Mouse (Mus musculus) intestine, postnatal 0 days (tissue): Measurements from ENCODE around the gene Cnga4. TPM values are rescaled to one million over a fixed set of nuclear protein-coding genes. Genes with fewer than 3 reads are reported as not detected.
"Not testable (repeated sequence)": the region's sequence is repeated elsewhere in the genome, so short reads cannot be mapped to it uniquely, and the experiment has no call there.

Source experiments
- ATAC-seq: fragments of 200-750 bp; cut with Nextera tagmentation; 2 replicates; pipeline ENCODE4 v1.8.0; 2017; ENCODE audit warnings: mild to moderate bottlenecking, moderate TSS enrichment, moderate library complexity
- H3K27ac ChIP-seq: fragments of 300-500 bp; sonication (generic); 2 replicates; pipeline ENCODE4 v1.5.1; 2014; ENCODE audit warnings: mild to moderate bottlenecking, low read depth, low read length, moderate library complexity
- H3K27me3 ChIP-seq: fragments of 300-500 bp; sonication (generic); replicated peaks from 2 replicates; pipeline ENCODE4 v1.6.1; 2014; ENCODE audit warnings: low read length, mixed read lengths; ENCODE audit not compliant: control insufficient read depth, insufficient read depth
- H3K36me3 ChIP-seq: fragments of 300-500 bp; sonication (generic); 2 replicates; pipeline ENCODE4 v1.6.1; 2014; ENCODE audit warnings: mild to moderate bottlenecking, moderate library complexity; ENCODE audit not compliant: control insufficient read depth, insufficient read depth
- H3K4me1 ChIP-seq: fragments of 300-500 bp; sonication (generic); replicated peaks from 2 replicates; pipeline ENCODE4 v1.6.1; 2014; ENCODE audit warnings: antibody characterized with exemption, low read length, mixed read lengths; ENCODE audit not compliant: control insufficient read depth, insufficient read depth
- H3K4me2 ChIP-seq: fragments of 300-500 bp; sonication (generic); replicated peaks from 2 replicates; pipeline ENCODE4 v1.6.1; 2014; ENCODE audit warnings: low read depth, mild to moderate bottlenecking, moderate library complexity
- H3K4me3 ChIP-seq: fragments of 300-500 bp; sonication (generic); 2 replicates; pipeline ENCODE4 v1.5.1; 2014; ENCODE audit warnings: low read depth, low read length
- H3K9ac ChIP-seq: fragments of 300-500 bp; sonication (generic); 2 replicates; pipeline ENCODE4 v1.6.1; 2014; ENCODE audit warnings: mild to moderate bottlenecking, low read depth, low read length
- H3K9me3 ChIP-seq: fragments of 300-500 bp; sonication (generic); 2 replicates; pipeline ENCODE4 v1.6.1; 2016; ENCODE audit warnings: mixed run types; ENCODE audit not compliant: control insufficient read depth
- CTCF ChIP-seq: sonication (generic); IDR thresholded peaks from 2 replicates; pipeline ENCODE4 v1.5.1; 2016; ENCODE audit warnings: low read depth, mild to moderate bottlenecking, control low read depth, antibody characterized with exemption, moderate library complexity
- WGBS: fragments of 180-500 bp; shearing (Covaris S2); extraction: QIAGEN DNeasy Blood & Tissue Kit; methylation state at CpG from one replicate; pipeline ENCODE4 v1.1.7; 2014; 5-methylcytosine and 5-hydroxymethylcytosine counted together
- polyA plus RNA-seq: library from polyadenylated mRNA; unstranded; fragments of >200 nt; fragmentation: Nextera tagmentation; extraction: Ambion mirVana; gene quantifications from 2 replicates; pipeline ENCODE4 v1.2.1, GENCODE M21; 2015

Gene Cnga4
- polyA plus RNA-seq = not detected in 2 replicates

DNA sequence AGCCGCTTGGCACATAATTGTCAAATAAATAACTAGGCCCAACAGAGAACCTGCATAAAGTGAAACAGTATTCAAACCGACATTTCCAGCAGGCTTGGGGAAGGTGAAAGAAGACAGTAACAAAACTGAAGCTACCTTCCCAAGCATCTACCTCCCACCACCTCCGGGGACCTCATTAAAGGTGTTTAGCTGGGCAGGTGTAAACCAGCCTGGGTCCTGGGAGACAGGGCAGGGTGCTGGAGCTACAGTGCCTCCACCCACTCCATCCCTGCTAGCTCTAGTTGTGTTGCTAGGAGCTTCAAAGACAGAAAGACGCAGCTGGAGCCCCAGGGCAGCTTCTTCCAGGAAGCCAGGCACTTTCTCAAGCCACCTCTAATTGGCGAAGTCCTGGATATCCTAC is at the start of gene Cnga4:
Gene Cnga4 (plus strand): TSS at position 301 of the 400 bp plus-strand sequence.
- TF ChIP-seq CTCF = no peak
- H3K9me3 ChIP-seq = no peaks in the 10 kb centered on the region
- H3K27ac ChIP-seq = no peak within 1 kb of the TSS
- H3K27me3 ChIP-seq = no peaks in the 10 kb centered on the region
- WGBS = 68% methylated on average over 5 of the region's 5 CpGs
- H3K4me1 ChIP-seq = no peaks in the 10 kb centered on the region
- no peak for ATAC-seq
- H3K9ac ChIP-seq = no peak within 1 kb of the TSS
- H3K4me3 ChIP-seq = no peak within 1 kb of the TSS
- H3K4me2 ChIP-seq = no peak within 1 kb of the TSS
- H3K36me3 ChIP-seq = no peaks in the 10 kb centered on the region

DNA sequence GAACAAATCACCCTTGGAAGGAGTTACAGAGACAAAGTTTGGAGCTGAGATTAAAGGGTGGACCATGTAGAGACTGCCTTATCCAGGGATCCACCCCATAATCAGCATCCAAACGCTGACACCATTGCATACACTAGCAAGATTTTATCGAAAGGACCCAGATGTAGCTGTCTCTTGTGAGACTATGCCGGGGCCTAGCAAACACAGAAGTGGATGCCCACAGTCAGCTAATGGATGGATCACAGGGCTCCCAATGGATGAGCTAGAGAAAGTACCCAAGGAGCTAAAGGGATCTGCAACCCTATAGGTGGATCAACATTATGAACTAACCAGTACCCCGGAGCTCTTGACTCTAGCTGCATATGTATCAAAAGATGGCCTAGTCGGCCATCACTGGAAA is 48.3 kb upstream of the Cnga4 start:
- not testable (repeated sequence) for H3K9ac ChIP-seq, H3K27ac ChIP-seq, H3K27me3 ChIP-seq, H3K4me1 ChIP-seq, H3K4me3 ChIP-seq, H3K36me3 ChIP-seq, H3K9me3 ChIP-seq, ATAC-seq, H3K4me2 ChIP-seq
- WGBS = no CpG with 5 or more reads among the region's 5 CpGs

- 94% methylated on average over 1 of the region's 2 CpGs for WGBS
- H3K9me3 ChIP-seq, H3K4me3 ChIP-seq, H3K4me1 ChIP-seq, H3K4me2 ChIP-seq, H3K36me3 ChIP-seq, H3K27ac ChIP-seq, H3K9ac ChIP-seq, H3K27me3 ChIP-seq, ATAC-seq: not testable (repeated sequence)
Observed at GRCm38 (mm10) chr7:105356487-105356886, 47.9 kb upstream of the Cnga4 start.

- Histone ChIP-seq H3K4me2 (no peak overlapping the region), H3K36me3 (no peaks in the 10 kb centered on the region), H3K4me1 (no peaks in the 10 kb centered on the region), H3K27ac (no peak overlapping the region), H3K9ac (no peak overlapping the region), H3K9me3 (no peaks in the 10 kb centered on the region), H3K4me3 (no peak overlapping the region), H3K27me3 (no peaks in the 10 kb centered on the region)
- TF ChIP-seq CTCF = no peak
- 79% methylated on average over 2 of the region's 2 CpGs for WGBS
- no peak for ATAC-seq
Observed at GRCm38 (mm10) chr7:105361713-105362112, 42.7 kb upstream of the Cnga4 start.

DNA sequence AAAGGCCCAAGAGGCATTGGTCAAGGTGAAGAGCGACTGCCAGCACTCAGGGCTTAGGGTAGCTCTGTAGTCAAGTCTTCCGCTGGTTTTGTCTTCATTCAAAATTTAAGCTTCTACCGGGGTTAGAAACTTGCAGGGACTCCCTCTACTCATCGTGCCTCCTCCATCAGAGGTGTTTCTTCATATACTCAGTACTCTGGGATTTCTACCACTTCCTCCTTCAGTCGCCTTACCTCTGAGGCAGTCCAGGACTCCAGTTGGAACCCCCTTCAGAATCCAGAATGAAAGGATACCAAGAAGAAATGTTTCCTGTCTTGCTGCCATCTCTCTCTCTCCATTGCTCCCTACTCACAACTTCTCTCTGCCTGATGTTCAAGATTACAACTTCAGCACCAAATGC is 37.1 kb upstream of the Cnga4 start:
- 83% methylated on average over 5 of the region's 5 CpGs for WGBS
- H3K4me1 ChIP-seq = no peaks in the 10 kb centered on the region

GRCm38 (mm10) chr7:105367930-105368329 is 36.4 kb upstream of the Cnga4 start, which contains the start of gene Olfr692:
TSS of gene Olfr692 (plus strand) at chr7:105368230.
- H3K9ac ChIP-seq = no peak within 1 kb of the TSS
- no peaks in the 10 kb centered on the region for H3K36me3 ChIP-seq
- no peak for ATAC-seq
- no peaks in the 10 kb centered on the region for H3K9me3 ChIP-seq
- no peak within 1 kb of the TSS for H3K4me2 ChIP-seq
- no peak within 1 kb of the TSS for H3K27ac ChIP-seq
- no peaks in the 10 kb centered on the region for H3K27me3 ChIP-seq
- no peak for TF ChIP-seq CTCF
- no peak within 1 kb of the TSS for H3K4me3 ChIP-seq
- WGBS = 89% methylated on average over 1 of the region's 1 CpGs
- no peaks in the 10 kb centered on the region for H3K4me1 ChIP-seq

More for the DNA sequence above, 37.1 kb upstream of the Cnga4 start:
- no peaks in the 10 kb centered on the region for H3K27me3 ChIP-seq
- TF ChIP-seq CTCF = no peak
- H3K4me2 ChIP-seq = no peak overlapping the region
- no peaks in the 10 kb centered on the region for H3K9me3 ChIP-seq
- H3K9ac ChIP-seq = no peak overlapping the region
- H3K4me3 ChIP-seq = no peak overlapping the region
- no peaks in the 10 kb centered on the region for H3K36me3 ChIP-seq
- no peak overlapping the region for H3K27ac ChIP-seq
- no peak for ATAC-seq

- no peaks in the 10 kb centered on the region for H3K4me1 ChIP-seq
- no peak overlapping the region for H3K4me2 ChIP-seq
- TF ChIP-seq CTCF = no peak
- no peaks in the 10 kb centered on the region for H3K36me3 ChIP-seq
- H3K4me3 ChIP-seq = no peak overlapping the region
- no peak for ATAC-seq
- 94% methylated on average over 4 of the region's 4 CpGs for whole genome bisulfite sequencing
- no peaks in the 10 kb centered on the region for H3K9me3 ChIP-seq
- no peaks in the 10 kb centered on the region for H3K27me3 ChIP-seq
- no peak overlapping the region for H3K27ac ChIP-seq
- H3K9ac ChIP-seq = no peak overlapping the region
Observed at GRCm38 (mm10) chr7:105368521-105368920, 35.8 kb upstream of the Cnga4 start.
